Mouse (Mus musculus): ENCODE data around the gene Tcte2. TPM values are rescaled to one million over a fixed set of nuclear protein-coding genes. Genes with fewer than 3 reads are reported as not detected.
A peak's percentile ranks its signal among the peaks of the same experiment; 100 is the strongest.

Gene Tcte2
- total and polyA plus RNA-seq, 2 experiments from 2014 or later, result 10.0 to 26.6 TPM

DNA sequence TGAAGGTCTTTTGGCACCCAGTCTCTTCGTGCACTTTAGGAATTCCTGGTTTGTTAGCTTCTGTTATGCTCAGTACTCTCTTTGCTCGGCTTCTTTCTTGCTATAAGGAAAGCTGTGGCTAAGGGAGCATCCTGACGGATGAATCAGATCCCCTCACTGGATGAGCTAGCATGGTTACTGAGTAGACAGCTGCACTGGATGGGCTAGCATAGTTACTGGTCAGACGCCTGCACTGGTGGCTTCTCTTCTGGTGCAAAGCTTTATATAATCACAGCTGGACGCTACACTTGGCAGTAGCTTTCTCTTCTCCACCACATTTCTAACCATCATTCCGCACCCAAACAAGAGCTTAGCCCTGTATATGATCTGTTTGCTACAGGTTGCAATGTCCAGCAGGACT lies 6.7 kb downstream of the Tcte2 start:
- DNase-seq (ENCODE audit: low spot score) (no peak), ATAC-seq (ENCODE audit: low FRiP score) (no peak)
- TF ChIP-seq CTCF (IDR thresholded peaks at IDR 0.05), result no peak
- Histone ChIP-seq H3K9me3 (ENCODE audit: low read length) (no peaks in the 10 kb centered on the region), H3K4me1 (ENCODE audit: insufficient read depth, low read length) (0 out of 2 replicates have a peak, but pooled peaks cover 4% of the 10 kb centered on the region), H3K4me3 (ENCODE audit: low read depth, low read length) (no peak overlapping the region), H3K36me3 (ENCODE audit: insufficient read depth, low read length) (no peaks in the 10 kb centered on the region), H3K9ac (replicated peaks; ENCODE audit: low read length, poor library complexity, severe bottlenecking) (no peak overlapping the region), H3K27ac (ENCODE audit: low read depth, low read length) (no peak overlapping the region), H3K4me2 (ENCODE audit: low read depth, low read length, poor library complexity, severe bottlenecking) (no peak overlapping the region), H3K27me3 (ENCODE audit: insufficient read depth, low read length) (no peaks in the 10 kb centered on the region)
- 78% methylated on average over 6 of the region's 6 CpGs for WGBS

DNA sequence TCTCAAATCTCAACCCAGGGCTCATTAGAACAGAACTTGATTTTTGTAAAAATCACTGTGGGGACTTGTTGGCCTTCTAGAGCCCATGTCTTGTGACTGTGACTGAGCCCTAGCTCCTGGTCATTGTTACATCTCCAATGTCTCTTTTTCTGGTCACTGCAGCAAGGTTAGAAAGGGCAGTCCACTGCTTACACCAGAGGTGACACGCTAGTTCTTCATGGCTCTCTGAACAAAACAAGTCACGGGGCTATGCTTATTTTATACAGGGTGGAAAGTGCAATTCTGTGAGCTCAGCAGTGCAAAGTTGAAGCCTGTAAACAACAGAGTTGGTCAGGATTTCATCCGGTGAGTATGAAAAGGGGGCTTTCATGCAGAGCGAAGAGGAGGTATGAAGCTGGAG lies 7.7 kb downstream of the Tcte2 start:
- H3K27me3 ChIP-seq (ENCODE audit: insufficient read depth, low read length), result no peaks in the 10 kb centered on the region
- no peaks in the 10 kb centered on the region for H3K9me3 ChIP-seq (ENCODE audit: low read length)
- H3K4me2 ChIP-seq (ENCODE audit: low read depth, low read length, poor library complexity, severe bottlenecking), result no peak overlapping the region
- no peak for TF ChIP-seq CTCF (IDR thresholded peaks at IDR 0.05)
- H3K36me3 ChIP-seq (ENCODE audit: insufficient read depth, low read length), result no peaks in the 10 kb centered on the region
- WGBS, result 86% methylated on average over 4 of the region's 4 CpGs
- H3K27ac ChIP-seq (ENCODE audit: low read depth, low read length), result no peak overlapping the region
- 0 out of 2 replicates have a peak, but pooled peaks cover 4% of the 10 kb centered on the region for H3K4me1 ChIP-seq (ENCODE audit: insufficient read depth, low read length)
- ATAC-seq (ENCODE audit: low FRiP score), result no peak
- no peak for DNase-seq (ENCODE audit: low spot score)
- no peak overlapping the region for H3K4me3 ChIP-seq (ENCODE audit: low read depth, low read length)
- H3K9ac ChIP-seq (replicated peaks; ENCODE audit: low read length, poor library complexity, severe bottlenecking), result no peak overlapping the region

DNA sequence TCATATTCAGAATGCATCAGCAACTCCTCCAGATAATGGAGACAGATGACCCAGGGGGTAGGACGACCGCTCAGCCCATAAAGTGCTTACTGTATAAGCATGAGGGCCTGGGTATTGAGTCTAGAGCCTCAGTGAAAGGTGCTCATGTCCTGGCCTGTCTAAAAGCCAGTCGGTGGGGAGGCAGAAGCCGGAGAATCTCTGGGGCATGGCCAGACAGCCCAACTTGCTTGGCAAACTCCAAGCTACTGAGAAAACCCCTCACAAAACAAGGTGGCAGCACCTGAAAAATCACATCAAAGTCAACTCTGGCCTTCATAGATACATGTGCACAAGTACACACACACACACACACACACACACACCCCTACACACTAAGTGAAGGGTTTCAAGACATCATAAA lies 12.6 kb downstream of the Tcte2 start:
- Histone ChIP-seq H3K4me1 (ENCODE audit: insufficient read depth, low read length) (peaks cover 7% of the 10 kb centered on the region; the same call in 1 of the 2 replicates), H3K9ac (replicated peaks; ENCODE audit: low read length, poor library complexity, severe bottlenecking) (no peak overlapping the region), H3K27me3 (ENCODE audit: insufficient read depth, low read length) (no peaks in the 10 kb centered on the region), H3K27ac (ENCODE audit: low read depth, low read length) (no peak overlapping the region), H3K9me3 (ENCODE audit: low read length) (no peaks in the 10 kb centered on the region), H3K4me2 (ENCODE audit: low read depth, low read length, poor library complexity, severe bottlenecking) (no peak overlapping the region), H3K36me3 (ENCODE audit: insufficient read depth, low read length) (no peaks in the 10 kb centered on the region), H3K4me3 (ENCODE audit: low read depth, low read length) (no peak overlapping the region)
- ATAC-seq (ENCODE audit: low FRiP score), result no peak
- no peak for TF ChIP-seq CTCF (IDR thresholded peaks at IDR 0.05)
- DNase-seq (ENCODE audit: low spot score), result no peak
- WGBS, result 95% methylated on average over 4 of the region's 4 CpGs

DNA sequence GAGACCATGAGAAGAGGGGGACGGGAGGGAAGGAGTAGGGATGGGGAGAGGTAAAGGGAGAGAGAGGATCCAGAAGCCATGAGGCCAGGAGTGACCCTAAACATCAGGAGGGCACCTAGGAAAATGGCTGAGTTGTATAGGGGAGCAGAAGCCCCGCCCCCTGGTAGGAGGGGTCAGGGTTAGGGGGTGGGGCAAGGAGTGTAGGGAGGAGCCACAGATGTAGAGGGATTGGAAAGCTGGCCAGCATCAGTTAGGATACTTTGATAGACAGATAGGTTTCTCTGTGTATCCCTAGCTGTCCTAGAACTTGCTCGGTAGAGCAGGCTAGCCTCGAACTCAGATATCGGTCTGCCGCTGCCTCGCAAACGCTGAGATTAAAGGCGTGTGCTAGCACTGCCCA lies 13.9 kb downstream of the Tcte2 start:
- DNase-seq (ENCODE audit: low spot score) (no peak), ATAC-seq (ENCODE audit: low FRiP score) (no peak)
- 89% methylated on average over 9 of the region's 9 CpGs for WGBS

DNA sequence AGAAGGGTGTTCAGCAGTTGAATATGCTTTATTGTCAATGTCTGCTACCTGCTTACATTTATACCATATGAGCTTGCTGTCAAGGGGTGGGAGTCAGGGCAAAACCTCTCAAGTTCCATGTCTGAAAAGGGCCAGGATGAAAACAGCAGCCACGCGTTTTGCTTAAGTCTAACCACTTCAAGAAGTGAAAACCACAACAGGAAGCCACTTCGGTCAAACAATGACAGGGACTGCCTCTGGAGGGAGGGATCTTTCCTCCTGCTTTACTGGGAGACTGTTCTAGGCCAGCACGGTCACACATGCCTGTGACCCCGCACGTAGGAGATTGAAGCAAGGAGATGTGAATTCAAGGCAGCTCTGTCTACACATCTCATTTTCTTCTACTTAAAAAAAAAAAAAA lies 15.3 kb downstream of the Tcte2 start:
- 73% methylated on average over 6 of the region's 6 CpGs for WGBS
- Histone ChIP-seq H3K9ac (replicated peaks; ENCODE audit: low read length, poor library complexity, severe bottlenecking) (no peak overlapping the region), H3K9me3 (ENCODE audit: low read length) (no peaks in the 10 kb centered on the region), H3K4me2 (ENCODE audit: low read depth, low read length, poor library complexity, severe bottlenecking) (no peak overlapping the region), H3K4me1 (ENCODE audit: insufficient read depth, low read length) (peaks cover 7% of the 10 kb centered on the region; the same call in 1 of the 2 replicates), H3K27me3 (ENCODE audit: insufficient read depth, low read length) (no peaks in the 10 kb centered on the region), H3K4me3 (ENCODE audit: low read depth, low read length) (no peak overlapping the region), H3K36me3 (ENCODE audit: insufficient read depth, low read length) (no peaks in the 10 kb centered on the region), H3K27ac (ENCODE audit: low read depth, low read length) (no peak overlapping the region)
- ATAC-seq (ENCODE audit: low FRiP score), result no peak
- no peak for DNase-seq (ENCODE audit: low spot score)
- TF ChIP-seq CTCF (IDR thresholded peaks at IDR 0.05), result no peak

More for the DNA sequence above, 13.9 kb downstream of the Tcte2 start:
- no peaks in the 10 kb centered on the region for H3K9me3 ChIP-seq (ENCODE audit: low read length)
- H3K4me1 ChIP-seq (ENCODE audit: insufficient read depth, low read length), result peaks cover 7% of the 10 kb centered on the region; the same call in 1 of the 2 replicates
- no peak overlapping the region for H3K27ac ChIP-seq (ENCODE audit: low read depth, low read length)
- no peak overlapping the region for H3K4me3 ChIP-seq (ENCODE audit: low read depth, low read length)
- no peak for TF ChIP-seq CTCF (IDR thresholded peaks at IDR 0.05)
- no peaks in the 10 kb centered on the region for H3K36me3 ChIP-seq (ENCODE audit: insufficient read depth, low read length)
- H3K4me2 ChIP-seq (ENCODE audit: low read depth, low read length, poor library complexity, severe bottlenecking), result no peak overlapping the region
- no peaks in the 10 kb centered on the region for H3K27me3 ChIP-seq (ENCODE audit: insufficient read depth, low read length)
- no peak overlapping the region for H3K9ac ChIP-seq (replicated peaks; ENCODE audit: low read length, poor library complexity, severe bottlenecking)

DNA sequence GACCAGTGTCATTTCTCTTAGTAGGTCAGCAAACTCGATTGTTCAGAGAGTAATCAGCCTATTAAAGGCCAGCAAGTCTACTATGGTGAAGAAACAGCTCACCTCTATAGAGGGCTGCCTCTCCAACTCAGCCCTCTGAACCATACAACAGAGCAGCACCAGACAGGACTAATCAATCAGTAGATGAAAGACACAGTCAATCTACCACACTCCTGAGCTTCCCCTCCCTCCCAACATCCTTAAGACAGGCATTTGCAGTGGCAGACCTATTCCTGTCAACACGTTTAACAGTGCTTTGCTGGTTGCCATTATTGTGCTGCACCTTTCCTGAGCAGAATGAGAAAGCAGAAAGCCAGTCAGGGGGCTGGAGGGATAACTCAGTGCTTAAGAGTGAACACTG lies 16.3 kb downstream of the Tcte2 start:
- Histone ChIP-seq H3K4me2 (ENCODE audit: low read depth, low read length, poor library complexity, severe bottlenecking) (no peak overlapping the region), H3K4me3 (ENCODE audit: low read depth, low read length) (no peak overlapping the region), H3K36me3 (ENCODE audit: insufficient read depth, low read length) (no peaks in the 10 kb centered on the region), H3K4me1 (ENCODE audit: insufficient read depth, low read length) (peaks cover 7% of the 10 kb centered on the region; the same call in 1 of the 2 replicates), H3K9me3 (ENCODE audit: low read length) (no peaks in the 10 kb centered on the region), H3K27ac (ENCODE audit: low read depth, low read length) (no peak overlapping the region), H3K27me3 (ENCODE audit: insufficient read depth, low read length) (no peaks in the 10 kb centered on the region), H3K9ac (replicated peaks; ENCODE audit: low read length, poor library complexity, severe bottlenecking) (no peak overlapping the region)
- ATAC-seq (ENCODE audit: low FRiP score) (peak; percentile 62; the same call in 1 of the 2 replicates), DNase-seq (ENCODE audit: low spot score) (peak; percentile 57)
- TF ChIP-seq CTCF (IDR thresholded peaks at IDR 0.05), result no peak
- 44% methylated on average over 2 of the region's 2 CpGs for WGBS
